ENCODE assay signal across 9 mouse cellular contexts in genomic region chr12:102703441-102703840, GRCm38 (mm10). TPM values are rescaled to one million over a fixed set of nuclear protein-coding genes. Genes with fewer than 3 reads are reported as not detected.
DNase-seq lines count a peak whose midpoint lies in the region; ATAC-seq and TF ChIP-seq lines count a peak whose summit lies in the region.
"Had no signal": no experiment of that assay in that cellular context is flagged by ENCODE, and none has a peak within 500 bp of the region (broad histone marks: within the 10 kb centered on the region; RNA-seq: fewer than 3 reads in every experiment).

No protein-coding gene starts in this region.

- H3K79me2 ChIP-seq in myocyte (ENCODE audit: control insufficient read depth, insufficient read depth): no peaks in the 10 kb centered on the region

- no peaks in the 10 kb centered on the region for H3K36me3 ChIP-seq in embryonic facial prominence, embryonic 14.5 days (ENCODE audit: control insufficient read depth, insufficient read depth, low read length)
- H3K36me3 ChIP-seq in hindbrain, postnatal 0 days (ENCODE audit: insufficient read depth, low read length): no peaks in the 10 kb centered on the region
- no peaks in the 10 kb centered on the region for H3K36me3 ChIP-seq in myocyte (ENCODE audit: control insufficient read depth, insufficient read depth)

- no peaks in the 10 kb centered on the region for H3K27me3 ChIP-seq in embryonic facial prominence, embryonic 14.5 days (replicated peaks; ENCODE audit: control insufficient read depth, insufficient read depth, low read length)
- no peaks in the 10 kb centered on the region for H3K27me3 ChIP-seq in hindbrain, postnatal 0 days (ENCODE audit: insufficient read depth, low read length)
- no peaks in the 10 kb centered on the region for H3K27me3 ChIP-seq in myocyte (ENCODE audit: control insufficient read depth, insufficient read depth, insufficient read length)

- no peak for TF ChIP-seq CTCF in left cerebral cortex, adult 2 months (IDR thresholded peaks at IDR 0.05)
- TF ChIP-seq CTCF in hindbrain, postnatal 0 days (IDR thresholded peaks at IDR 0.05; ENCODE audit: low read depth): no peak

- WGBS in embryonic facial prominence, embryonic 14.5 days: 39% methylated on average over 6 of the region's 6 CpGs
- WGBS in hindbrain, postnatal 0 days: 21% methylated on average over 6 of the region's 6 CpGs

- H3K4me2 ChIP-seq in embryonic facial prominence, embryonic 14.5 days (ENCODE audit: low read depth, low read length): peak overlapping the region; percentile 94
- H3K4me2 ChIP-seq in hindbrain, postnatal 0 days (ENCODE audit: low read depth, low read length): peak overlapping the region; percentile 69
- peak overlapping the region; percentile 76 for H3K4me2 ChIP-seq in myocyte (ENCODE audit: low read depth)

- intact Hi-C loops in left cerebral cortex, adult 2 months (cut with DNase I): loop anchor here (2.0 to 5.0 kb wide), 2 partner anchors 51 to 176 kb away; no protein-coding TSS in a partner anchor

- peak overlapping the region; percentile 80 for H3K4me3 ChIP-seq in left cerebral cortex, adult 2 months
- peak overlapping the region; percentile 75 for H3K4me3 ChIP-seq in embryonic facial prominence, embryonic 14.5 days (ENCODE audit: low read depth, low read length)
- peak overlapping the region; percentile 71 for H3K4me3 ChIP-seq in hindbrain, postnatal 0 days (ENCODE audit: low read length)
- peak overlapping the region; percentile 29 for H3K4me3 ChIP-seq in myocyte

- peak overlapping the region; percentile 81; the same call in 1 of the 2 replicates for H3K9ac ChIP-seq in embryonic facial prominence, embryonic 14.5 days (ENCODE audit: low read depth, low read length)
- peak overlapping the region; percentile 80 for H3K9ac ChIP-seq in hindbrain, postnatal 0 days (replicated peaks; ENCODE audit: low read length)

- no peaks in the 10 kb centered on the region for H3K9me3 ChIP-seq in embryonic facial prominence, embryonic 14.5 days (ENCODE audit: control insufficient read depth, low read length)
- H3K9me3 ChIP-seq in hindbrain, postnatal 0 days (ENCODE audit: low read length): no peaks in the 10 kb centered on the region

- peaks cover 29% of the 10 kb centered on the region for H3K4me1 ChIP-seq in embryonic facial prominence, embryonic 14.5 days (ENCODE audit: control insufficient read depth, insufficient read depth, low read length)
- peaks cover 12% of the 10 kb centered on the region for H3K4me1 ChIP-seq in hindbrain, postnatal 0 days (ENCODE audit: insufficient read depth, low read length)

- no peak for DNase-seq in left cerebral cortex, adult 2 months (ENCODE audit: extremely low spot score in 1 of 2, low spot score in 2 of 2)
- DNase-seq in left cerebral cortex, adult 11 months (ENCODE audit: low spot score): no peak
- no peak for DNase-seq in embryonic facial prominence, embryonic 14.5 days (ENCODE audit: low spot score)
- no peak for DNase-seq in hindbrain, postnatal 0 days (ENCODE audit: low spot score)
- DNase-seq in adrenal gland, postnatal 36 days: no peak
- DNase-seq in urinary bladder, postnatal 36 days (ENCODE audit: low spot score in 2 of 2): no peak
- no peak for DNase-seq in ovary, postnatal 14 days (ENCODE audit: low spot score)

- H3K27ac ChIP-seq in left cerebral cortex, adult 2 months: peak overlapping the region; percentile 88
- H3K27ac ChIP-seq in embryonic facial prominence, embryonic 14.5 days (replicated peaks; ENCODE audit: low read depth, low read length): peak overlapping the region; percentile 44
- peak overlapping the region; percentile 65 for H3K27ac ChIP-seq in hindbrain, postnatal 0 days

- no peak for ATAC-seq in embryonic facial prominence, embryonic 14.5 days (ENCODE audit: low read depth)
- no peak for ATAC-seq in hindbrain, postnatal 0 days

- no peak for TF ChIP-seq POLR2A in myocyte (IDR thresholded peaks at IDR 0.05; ENCODE audit: insufficient read length, low read depth)

- no peak overlapping the region for H3ac ChIP-seq in myocyte (ENCODE audit: control insufficient read depth, insufficient read length)

TF ChIP-seq in myocyte, 11 proteins besides CTCF, POLR2A, EP300 and RAD21:
- TF ChIP-seq MAX (IDR thresholded peaks at IDR 0.05; ENCODE audit: low read depth): no peak
- TF ChIP-seq MYOD1 (IDR thresholded peaks at IDR 0.05; ENCODE audit: control insufficient read depth in 1 of 3, insufficient read length in 2 of 3, low read depth in 2 of 3): no peak
- no peak for TF ChIP-seq USF1 (IDR thresholded peaks at IDR 0.05; ENCODE audit: low read depth)
- TF ChIP-seq REST (IDR thresholded peaks at IDR 0.05; ENCODE audit: insufficient read depth, insufficient read length): no peak
- no peak for TF ChIP-seq MYOG (IDR thresholded peaks at IDR 0.05; ENCODE audit: control insufficient read depth in 1 of 3, insufficient read depth in 1 of 3, insufficient read length in 2 of 3, low read depth in 2 of 3)
- no peak for TF ChIP-seq TCF12 (IDR thresholded peaks at IDR 0.05; ENCODE audit: insufficient read depth, poor library complexity, severe bottlenecking)
- no peak for TF ChIP-seq TCF3 (IDR thresholded peaks at IDR 0.05; ENCODE audit: insufficient read length, low read depth)

RNA-seq across cellular contexts. Expression of gene Itpk1, which starts 1.3 kb away (rescaled TPM):
- 10 to 100 TPM; 52.3 to 54.9 TPM for total RNA-seq in left cerebral cortex, adult 2 months (2021)
- polyA plus RNA-seq in embryonic facial prominence, embryonic 14.5 days (2014; fragmentation: Nextera tagmentation; extraction: Ambion mirVana): 9.6 and 10.9 TPM in 2 replicates
- total RNA-seq in hindbrain, postnatal 0 days (2014; rRNA removed): 69.0 and 73.9 TPM in 2 replicates
- 34.1 and 35.7 TPM in 2 replicates for polyA plus RNA-seq in hindbrain, postnatal 0 days (2015; fragmentation: Nextera tagmentation; extraction: Ambion mirVana)
- 4.9 TPM for polyA plus RNA-seq in myocyte (2012; fragmentation: generic; extraction: Trizol)
- 100 to 1,000 TPM in 1 of 2 experiments, 10 to 100 TPM in 1; 45.7 to 114 TPM for total RNA-seq in adrenal gland, postnatal 36 days (2021)

RNA-seq across cellular contexts. Expression of gene Moap1, which starts 40.0 kb away (rescaled TPM):
- 10 to 100 TPM; 24.4 to 33.8 TPM for total RNA-seq in left cerebral cortex, adult 2 months (2021)
- polyA plus RNA-seq in embryonic facial prominence, embryonic 14.5 days (2014; fragmentation: Nextera tagmentation; extraction: Ambion mirVana): 17.8 and 23.9 TPM in 2 replicates
- 13.9 and 20.7 TPM in 2 replicates for total RNA-seq in hindbrain, postnatal 0 days (2014; rRNA removed)
- 62.3 and 64.9 TPM in 2 replicates for polyA plus RNA-seq in hindbrain, postnatal 0 days (2015; fragmentation: Nextera tagmentation; extraction: Ambion mirVana)
- 5.9 TPM for polyA plus RNA-seq in myocyte (2012; fragmentation: generic; extraction: Trizol)
- 10 to 100 TPM in 1 of 2 experiments, 1 to 10 TPM in 1; 7.7 to 15.3 TPM for total RNA-seq in adrenal gland, postnatal 36 days (2021)

RNA-seq across cellular contexts. Expression of gene Tmem251, which starts 40.1 kb away (rescaled TPM):
- 1 to 10 TPM; 5.6 to 5.7 TPM for total RNA-seq in left cerebral cortex, adult 2 months (2021)
- 9.8 and 10.6 TPM in 2 replicates for polyA plus RNA-seq in embryonic facial prominence, embryonic 14.5 days (2014; fragmentation: Nextera tagmentation; extraction: Ambion mirVana)
- 4.3 and 7.1 TPM in 2 replicates for total RNA-seq in hindbrain, postnatal 0 days (2014; rRNA removed)
- polyA plus RNA-seq in hindbrain, postnatal 0 days (2015; fragmentation: Nextera tagmentation; extraction: Ambion mirVana): 11.2 and 12.2 TPM in 2 replicates
- 2.9 TPM for polyA plus RNA-seq in myocyte (2012; fragmentation: generic; extraction: Trizol)
- total RNA-seq in adrenal gland, postnatal 36 days (2021): 10 to 100 TPM in 1 of 2 experiments, 1 to 10 TPM in 1; 7.0 to 10.8 TPM

RNA-seq across cellular contexts. Expression of gene Gm28051, which starts 54.1 kb away (rescaled TPM):
- total RNA-seq in left cerebral cortex, adult 2 months (2021): not detected
- not detected in 2 replicates for polyA plus RNA-seq in embryonic facial prominence, embryonic 14.5 days (2014; fragmentation: Nextera tagmentation; extraction: Ambion mirVana)
- total RNA-seq in hindbrain, postnatal 0 days (2014; rRNA removed): not detected in 2 replicates
- not detected in 2 replicates for polyA plus RNA-seq in hindbrain, postnatal 0 days (2015; fragmentation: Nextera tagmentation; extraction: Ambion mirVana)
- polyA plus RNA-seq in myocyte (2012; fragmentation: generic; extraction: Trizol): 0.26 TPM
- not detected for total RNA-seq in adrenal gland, postnatal 36 days (2021)
- polyA plus RNA-seq: large intestine, adult 2 months had no signal

RNA-seq across cellular contexts. Expression of gene Gon7, which starts 54.2 kb away (rescaled TPM):
- total RNA-seq in left cerebral cortex, adult 2 months (2021): 10 to 100 TPM; 15.8 to 18.1 TPM
- polyA plus RNA-seq in embryonic facial prominence, embryonic 14.5 days (2014; fragmentation: Nextera tagmentation; extraction: Ambion mirVana): 16.2 and 17.6 TPM in 2 replicates
- total RNA-seq in hindbrain, postnatal 0 days (2014; rRNA removed): 10.2 and 10.8 TPM in 2 replicates
- 31.4 and 33.9 TPM in 2 replicates for polyA plus RNA-seq in hindbrain, postnatal 0 days (2015; fragmentation: Nextera tagmentation; extraction: Ambion mirVana)
- polyA plus RNA-seq in myocyte (2012; fragmentation: generic; extraction: Trizol): 9.7 TPM
- 10 to 100 TPM; 15.5 to 15.8 TPM for total RNA-seq in adrenal gland, postnatal 36 days (2021)

Comparison
In these comparisons a context has a peak if more than half of its experiments do, and no peak if none do; other contexts are left out.
1. H3K4me3 ChIP-seq: peak in every context shown above with its lines; median percentile 80 in left cerebral cortex, adult 2 months; 75 in embryonic facial prominence, embryonic 14.5 days; 71 in hindbrain, postnatal 0 days; 29 in myocyte.